In the genomic region with DNA sequence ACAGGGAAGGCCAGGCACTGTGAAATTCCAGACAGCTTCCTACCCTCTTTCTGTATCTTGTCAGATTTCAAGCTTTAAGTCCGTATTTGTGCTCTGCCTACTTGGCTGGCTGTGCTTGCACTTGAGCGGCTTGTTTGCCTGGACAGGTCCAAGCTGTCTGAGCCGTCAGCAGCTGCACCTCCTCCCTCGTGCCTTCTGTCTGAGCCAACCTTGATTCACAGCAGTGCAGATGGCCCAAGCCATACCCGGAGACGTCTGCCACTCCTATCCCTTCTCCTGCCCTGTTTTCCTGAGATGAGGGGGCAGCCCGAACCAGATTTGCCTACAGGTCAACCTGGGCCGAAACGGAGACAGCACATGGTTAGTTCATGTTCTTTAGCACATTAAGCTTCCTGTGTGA, we compare ENCODE assay signal across 12 mouse cellular contexts. TPM values are rescaled to one million over a fixed set of nuclear protein-coding genes. Genes with fewer than 3 reads are reported as not detected.
DNase-seq lines count a peak whose midpoint lies in the region; ATAC-seq and TF ChIP-seq lines count a peak whose summit lies in the region.
"Had no signal": no experiment of that assay in that cellular context is flagged by ENCODE, and none has a peak within 500 bp of the region (broad histone marks: within the 10 kb centered on the region; RNA-seq: fewer than 3 reads in every experiment).

No protein-coding gene starts in this region.

- no peak overlapping the region for H3K4me2 ChIP-seq in forebrain, embryonic 11.5 days (ENCODE audit: low read depth, low read length, severe bottlenecking)
- no peak overlapping the region for H3K4me2 ChIP-seq in forebrain, embryonic 12.5 days
- H3K4me2 ChIP-seq in midbrain, postnatal 0 days (ENCODE audit: low read depth, low read length, poor library complexity, severe bottlenecking), result no peak overlapping the region
- H3K4me2 ChIP-seq in forebrain, embryonic 14.5 days (ENCODE audit: low read length), result no peak overlapping the region
- H3K4me2 ChIP-seq: midbrain, embryonic 11.5 days had no signal

- TF ChIP-seq CTCF in midbrain, postnatal 0 days (IDR thresholded peaks at IDR 0.05), result no peak

- no peak overlapping the region for H3K27ac ChIP-seq in forebrain, embryonic 11.5 days (ENCODE audit: low read depth, low read length)
- no peak overlapping the region for H3K27ac ChIP-seq in forebrain, embryonic 12.5 days
- no peak overlapping the region for H3K27ac ChIP-seq in midbrain, postnatal 0 days (ENCODE audit: low read depth, low read length)
- no peak overlapping the region for H3K27ac ChIP-seq in midbrain, embryonic 10.5 days (replicated peaks)
- no peak overlapping the region for H3K27ac ChIP-seq in forebrain, embryonic 14.5 days (ENCODE audit: low read depth, low read length)
- H3K27ac ChIP-seq: kidney, postnatal 0 days had no signal

- no peaks in the 10 kb centered on the region for H3K36me3 ChIP-seq in forebrain, embryonic 11.5 days (ENCODE audit: control insufficient read depth, insufficient read depth, low read length)
- peaks cover 18% of the 10 kb centered on the region; the same call in 1 of the 2 replicates for H3K36me3 ChIP-seq in forebrain, embryonic 12.5 days (replicated peaks)
- H3K36me3 ChIP-seq in midbrain, postnatal 0 days (ENCODE audit: insufficient read depth, low read length), result peaks cover 32% of the 10 kb centered on the region
- 0 out of 2 replicates have a peak, but pooled peaks cover 11% of the 10 kb centered on the region for H3K36me3 ChIP-seq in midbrain, embryonic 10.5 days
- H3K36me3 ChIP-seq in forebrain, embryonic 14.5 days (ENCODE audit: control insufficient read depth, insufficient read depth, low read length), result peaks cover 17% of the 10 kb centered on the region; the same call in 1 of the 2 replicates

- H3K27me3 ChIP-seq in forebrain, embryonic 11.5 days (ENCODE audit: control insufficient read depth, insufficient read depth, low read length), result no peaks in the 10 kb centered on the region
- H3K27me3 ChIP-seq in forebrain, embryonic 12.5 days, result no peaks in the 10 kb centered on the region
- no peaks in the 10 kb centered on the region for H3K27me3 ChIP-seq in midbrain, postnatal 0 days (ENCODE audit: insufficient read depth, low read length)
- H3K27me3 ChIP-seq in midbrain, embryonic 10.5 days (ENCODE audit: low read depth, poor library complexity, severe bottlenecking), result no peaks in the 10 kb centered on the region
- no peaks in the 10 kb centered on the region for H3K27me3 ChIP-seq in forebrain, embryonic 14.5 days (replicated peaks; ENCODE audit: control insufficient read depth, insufficient read depth, low read length)

- H3K4me1 ChIP-seq in forebrain, embryonic 11.5 days (replicated peaks; ENCODE audit: control insufficient read depth, insufficient read depth, low read length), result no peaks in the 10 kb centered on the region
- H3K4me1 ChIP-seq in forebrain, embryonic 12.5 days, result peaks cover 18% of the 10 kb centered on the region
- H3K4me1 ChIP-seq in midbrain, postnatal 0 days (ENCODE audit: insufficient read depth, low read length), result no peaks in the 10 kb centered on the region
- peaks cover 38% of the 10 kb centered on the region for H3K4me1 ChIP-seq in midbrain, embryonic 10.5 days
- H3K4me1 ChIP-seq in forebrain, embryonic 14.5 days (ENCODE audit: control insufficient read depth, insufficient read depth, low read length), result peaks cover 7% of the 10 kb centered on the region; the same call in 1 of the 2 replicates

- H3K4me3 ChIP-seq in forebrain, embryonic 11.5 days (ENCODE audit: low read depth, low read length), result no peak overlapping the region
- no peak overlapping the region for H3K4me3 ChIP-seq in forebrain, embryonic 12.5 days (replicated peaks)
- H3K4me3 ChIP-seq in midbrain, postnatal 0 days (ENCODE audit: low read depth, low read length), result no peak overlapping the region
- H3K4me3 ChIP-seq in midbrain, embryonic 10.5 days, result no peak overlapping the region
- no peak overlapping the region for H3K4me3 ChIP-seq in forebrain, embryonic 14.5 days (ENCODE audit: low read depth, low read length)

- DNase-seq in forebrain, embryonic 11.5 days (ENCODE audit: low spot score), result peak; percentile 42
- peak; percentile 53 for DNase-seq in midbrain, postnatal 0 days (ENCODE audit: low spot score)
- DNase-seq in midbrain, embryonic 10.5 days (ENCODE audit: low spot score), result no peak
- peak; percentile 54 for DNase-seq in forebrain, embryonic 14.5 days (ENCODE audit: low spot score)
- DNase-seq in right cerebral cortex, postnatal 10 days (ENCODE audit: low spot score in 2 of 2), result peak; percentile 57 to 77
- DNase-seq in kidney, adult 18-20 months, result no peak
- DNase-seq in c-Kit-positive CD71-positive TER-119-positive erythroid progenitor cells, embryonic 14.5 days (ENCODE audit: low spot score), result no peak
- DNase-seq: liver; thymus, postnatal 36 days had no signal

- no peak for ATAC-seq in forebrain, embryonic 11.5 days (replicated peaks; ENCODE audit: low FRiP score)
- ATAC-seq in forebrain, embryonic 12.5 days (ENCODE audit: low FRiP score), result no peak
- no peak for ATAC-seq in midbrain, postnatal 0 days (ENCODE audit: low FRiP score)
- peak; percentile 76 for ATAC-seq in forebrain, embryonic 14.5 days

- H3K9ac ChIP-seq in forebrain, embryonic 11.5 days (ENCODE audit: low read length), result no peak overlapping the region
- no peak overlapping the region for H3K9ac ChIP-seq in forebrain, embryonic 12.5 days
- no peak overlapping the region for H3K9ac ChIP-seq in midbrain, postnatal 0 days (replicated peaks; ENCODE audit: low read length, poor library complexity, severe bottlenecking)
- no peak overlapping the region for H3K9ac ChIP-seq in forebrain, embryonic 14.5 days (ENCODE audit: low read length)

- WGBS in forebrain, embryonic 11.5 days, result 82% methylated on average over 9 of the region's 9 CpGs
- WGBS in forebrain, embryonic 12.5 days, result 78% methylated on average over 9 of the region's 9 CpGs
- 79% methylated on average over 9 of the region's 9 CpGs for WGBS in midbrain, postnatal 0 days
- 83% methylated on average over 9 of the region's 9 CpGs for WGBS in midbrain, embryonic 10.5 days
- 63% methylated on average over 9 of the region's 9 CpGs for WGBS in forebrain, embryonic 14.5 days

- H3K9me3 ChIP-seq in forebrain, embryonic 11.5 days (ENCODE audit: control insufficient read depth, low read length), result no peaks in the 10 kb centered on the region
- no peaks in the 10 kb centered on the region for H3K9me3 ChIP-seq in forebrain, embryonic 12.5 days
- no peaks in the 10 kb centered on the region for H3K9me3 ChIP-seq in midbrain, postnatal 0 days (ENCODE audit: low read length)
- no peaks in the 10 kb centered on the region for H3K9me3 ChIP-seq in midbrain, embryonic 10.5 days (replicated peaks)
- H3K9me3 ChIP-seq in forebrain, embryonic 14.5 days (replicated peaks; ENCODE audit: control insufficient read depth, low read length), result no peaks in the 10 kb centered on the region

RNA-seq across cellular contexts. Expression of a gene that starts 14.5 kb away (rescaled TPM):
- polyA plus RNA-seq in forebrain, embryonic 11.5 days (2014; fragmentation: Nextera tagmentation; extraction: Ambion mirVana), result 3.6 and 3.7 TPM in 2 replicates
- 3.0 and 3.1 TPM in 2 replicates for polyA plus RNA-seq in forebrain, embryonic 12.5 days (2016; fragmentation: Nextera tagmentation; extraction: Ambion mirVana)
- total RNA-seq in midbrain, postnatal 0 days (2014; rRNA removed), result 45.0 and 61.2 TPM in 2 replicates
- polyA plus RNA-seq in midbrain, postnatal 0 days (2015; fragmentation: Nextera tagmentation; extraction: Ambion mirVana), result 5.8 and 5.9 TPM in 2 replicates
- polyA plus RNA-seq in midbrain, embryonic 10.5 days (2016; fragmentation: Nextera tagmentation; extraction: Ambion mirVana), result 1.5 and 2.3 TPM in 2 replicates
- 5.8 and 7.6 TPM in 2 replicates for polyA plus RNA-seq in forebrain, embryonic 14.5 days (2014; fragmentation: Nextera tagmentation; extraction: Ambion mirVana)

Comparison
In these comparisons a context has a peak if more than half of its experiments do, and no peak if none do; other contexts are left out.
1. DNase-seq: peak in forebrain, embryonic 11.5 days (single experiment), midbrain, postnatal 0 days (single experiment), forebrain, embryonic 14.5 days (single experiment) and right cerebral cortex, postnatal 10 days (2 of 2); none in midbrain, embryonic 10.5 days (single experiment), kidney, adult 18-20 months (single experiment) and c-Kit-positive CD71-positive TER-119-positive erythroid progenitor cells, embryonic 14.5 days (single experiment).